Mouse (Mus musculus) layer of hippocampus, adult 18-20 months (tissue): ENCODE measurements around the gene Masp1. TPM values are rescaled to one million over a fixed set of nuclear protein-coding genes. Genes with fewer than 3 reads are reported as not detected.
A peak's percentile ranks its signal among the peaks of the same experiment; 100 is the strongest.

ENCODE experiments used
- DNase-seq, 2 experiments: peaks; one replicate each; pipeline ENCODE4 v3.0.0; 2022; ENCODE audit warnings: low spot score in 2 of 2
- total RNA-seq, 2 experiments: library from RNA; stranded (reverse); gene quantifications; 2 replicates each; pipeline ENCODE4 v1.2.3; 2021

The Masp1 gene
- total RNA-seq, 2 experiments from 2014 or later, result 9.9 to 10.6 TPM

DNA sequence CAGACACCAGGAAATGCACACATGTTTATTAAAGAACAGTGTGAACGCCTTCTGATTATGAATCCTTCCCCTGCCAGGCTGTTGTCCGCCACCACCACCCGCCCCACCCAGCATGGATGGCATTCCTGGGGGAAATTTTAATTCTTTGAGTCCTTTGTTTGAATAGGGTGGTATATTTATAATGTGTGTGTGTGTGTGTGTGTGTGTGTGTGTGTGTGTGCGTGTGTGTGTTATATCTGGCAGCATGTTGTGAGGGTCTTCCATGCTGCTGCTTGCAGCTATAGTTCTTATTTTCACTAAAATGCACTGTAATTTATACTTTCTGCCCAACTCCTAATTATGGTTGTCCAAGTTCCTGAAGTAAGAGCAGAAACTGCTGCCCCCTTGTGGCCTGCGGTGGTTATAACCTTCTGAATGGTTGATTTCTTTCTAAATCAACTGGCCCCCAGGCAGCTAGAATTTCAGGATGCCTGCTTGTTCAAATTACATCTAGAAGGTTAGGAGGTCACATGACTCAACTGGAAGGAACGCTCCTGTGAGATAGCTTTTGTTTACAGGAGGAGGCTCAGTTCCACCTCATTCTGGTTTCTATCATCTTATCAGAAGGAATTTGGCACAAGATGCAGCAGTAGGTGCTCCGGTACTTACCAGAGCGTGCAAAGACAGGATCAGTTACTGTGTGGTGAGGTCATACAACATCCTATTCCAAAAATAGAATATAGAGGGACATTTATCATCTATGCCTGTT is 117.4 kb downstream of the Masp1 start:
- peak; percentile 48 to 85 for DNase-seq

DNA sequence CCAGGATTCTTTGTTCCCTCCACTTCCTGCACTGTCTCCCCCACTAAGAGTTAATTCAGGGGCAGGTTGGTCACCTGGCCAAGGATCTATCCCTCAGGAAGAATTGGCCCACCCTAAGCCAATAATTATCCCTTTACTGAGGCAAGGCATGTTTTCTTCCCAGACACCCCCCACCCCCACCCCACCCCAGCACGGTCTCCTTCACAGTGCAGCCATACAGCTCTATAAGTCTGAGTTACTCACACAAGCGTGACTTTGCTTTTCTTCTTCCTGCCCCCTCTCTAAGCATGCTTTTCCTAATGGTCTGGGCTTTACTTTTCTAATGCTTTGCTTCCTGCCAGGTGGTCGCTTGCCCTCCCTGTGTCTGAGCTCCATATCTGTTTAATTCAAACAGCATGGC is 118.7 kb downstream of the Masp1 start:
- no peak for DNase-seq

DNA sequence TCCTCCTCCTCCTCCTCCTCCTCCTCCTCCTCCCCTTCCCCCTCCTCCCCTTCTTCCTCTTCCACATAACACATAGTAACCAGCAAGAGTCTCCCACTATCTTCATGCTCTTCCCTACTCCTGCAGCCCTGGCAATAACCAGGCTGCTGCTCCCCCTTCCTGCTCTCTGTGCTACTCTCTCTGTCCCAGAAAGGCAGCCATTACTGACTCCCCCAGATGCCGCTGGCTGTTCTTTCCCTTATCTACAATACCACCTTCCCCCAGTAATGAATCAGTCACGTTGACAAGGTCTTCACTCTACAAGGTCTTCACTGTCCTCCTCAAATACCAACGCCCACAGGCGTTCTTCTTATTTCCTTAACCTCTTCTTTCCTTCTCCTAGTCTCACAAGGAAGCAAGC is 119.2 kb downstream of the Masp1 start:
- no peak for DNase-seq

Other genes starting within 250 kb of the Masp1 start
- gene Rtp1, start 91.7 kb downstream of the Masp1 start, total RNA-seq, result under 1 TPM; 0.38 to 0.57 TPM
- gene Rtp4, start 524 bp downstream of the Masp1 start, total RNA-seq, result 1 to 10 TPM; 1.5 TPM